Mouse (Mus musculus): ENCODE data around the gene Eif2b3.

GRCm38 (mm10) chr4:117119636-117120035 lies 100.4 kb downstream of the Eif2b3 start:
- TF ChIP-seq POLR2A (IDR thresholded peaks at IDR 0.05; ENCODE audit: control insufficient read depth, extremely low read depth, insufficient read depth, low read length, poor library complexity) (no peak), CTCF (IDR thresholded peaks at IDR 0.05; ENCODE audit: borderline replicate concordance, control insufficient read depth, extremely low read depth, insufficient read depth, low read length, poor library complexity) (no peak)
